Mouse (Mus musculus): ENCODE results near the gene Rbm20. TPM values are rescaled to one million over a fixed set of nuclear protein-coding genes. Genes with fewer than 3 reads are reported as not detected.

Gene Rbm20
- total and polyA plus RNA-seq, 3 experiments, result 0.05 to 0.56 (median 0.08) TPM

DNA sequence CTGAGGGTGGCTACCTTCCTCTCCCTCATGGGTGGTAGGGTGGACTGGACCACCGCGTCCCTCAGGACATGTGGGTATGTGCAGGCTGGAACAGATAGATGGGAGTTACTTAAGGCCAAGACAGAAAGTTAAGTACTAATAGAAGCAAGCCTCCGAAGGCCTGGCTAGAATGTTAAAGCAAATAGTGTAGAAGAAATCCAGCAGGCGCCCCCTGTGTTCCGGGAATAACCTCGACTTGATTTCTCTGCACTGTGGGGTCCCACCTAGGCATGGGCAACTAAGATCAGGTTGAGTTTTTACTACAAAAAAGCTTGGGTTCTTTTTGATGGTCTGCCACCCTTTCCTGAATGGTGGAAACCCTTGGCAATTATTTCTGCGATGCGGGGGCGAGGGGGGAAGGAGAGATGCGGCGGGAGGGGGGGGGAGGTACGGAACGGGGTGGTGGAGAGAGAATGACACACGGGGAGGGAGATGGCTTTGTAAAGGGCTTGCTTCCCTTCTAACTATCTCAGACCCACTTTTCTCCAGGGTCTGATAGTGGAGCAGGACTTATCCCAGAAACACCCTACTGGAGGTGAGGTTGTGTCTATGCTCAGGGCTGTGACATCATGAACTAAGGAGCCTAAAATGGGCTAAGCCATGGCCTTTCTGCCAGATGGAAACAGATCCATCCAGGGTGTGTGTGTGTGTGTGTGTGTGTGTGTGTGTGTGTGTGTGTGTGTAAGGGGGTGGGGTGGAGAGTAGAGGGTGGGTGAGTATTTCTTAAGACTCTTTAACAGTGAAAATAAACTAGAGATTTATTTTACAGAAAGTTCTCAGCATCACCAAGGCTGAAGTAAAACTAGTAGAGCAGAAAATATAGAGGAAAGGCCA, 175.0 kb downstream of the Rbm20 start:
- TF ChIP-seq TCF12 (IDR thresholded peaks at IDR 0.05; ENCODE audit: low read depth, low read length), result no peak
- TF ChIP-seq POLR2AphosphoS2 (IDR thresholded peaks at IDR 0.05; ENCODE audit: low read depth, low read length), result no peak
- no peak for TF ChIP-seq RAD21 (IDR thresholded peaks at IDR 0.05; ENCODE audit: low read depth, low read length)
- TF ChIP-seq IRF4 (IDR thresholded peaks at IDR 0.05; ENCODE audit: low read depth, low read length), result no peak
- no peak for TF ChIP-seq ZC3H11A (IDR thresholded peaks at IDR 0.05; ENCODE audit: low read depth, low read length)
- no peak for TF ChIP-seq JUN (IDR thresholded peaks at IDR 0.05; ENCODE audit: insufficient read depth, low read depth, low read length)
- TF ChIP-seq RCOR1 (conservative IDR thresholded peaks at IDR 0.05; ENCODE audit: low read depth, low read length), result no peak
- no peak for TF ChIP-seq ETS1 (conservative IDR thresholded peaks at IDR 0.05; ENCODE audit: low read depth, low read length)
- no peak for TF ChIP-seq CHD1 (IDR thresholded peaks at IDR 0.05; ENCODE audit: low read depth, low read length)
- H3K27ac ChIP-seq (ENCODE audit: insufficient read depth, low read depth), result no peak overlapping the region
- H3K9me3 ChIP-seq (replicated peaks; ENCODE audit: low read length), result no peaks in the 10 kb centered on the region
- peaks cover 8 to 21% of the 10 kb centered on the region in 2 experiments for H3K4me1 ChIP-seq (ENCODE audit: control insufficient read depth in 1 of 2, insufficient read depth in 2 of 2)
- no peaks in the 10 kb centered on the region for H3K27me3 ChIP-seq (replicated peaks)
- in situ Hi-C loops (cut with MboI; ENCODE audit: low pct_ligation_motif_present, low pct_unique_long_range_greater_than_20kb, low sequenced_read_pairs) (no loop called here), dilution Hi-C loops (cut with MboI; ENCODE audit: extremely low pct_ligation_motif_present, extremely low pct_unique_long_range_greater_than_20kb, low sequenced_read_pairs) (no loop called here)
- DNase-seq (ENCODE audit: extremely low read depth), result no peak
- H3K9ac ChIP-seq (ENCODE audit: insufficient read depth, low read depth), result no peak overlapping the region
- H3K4me3 ChIP-seq (replicated peaks in 1 of 3; ENCODE audit: low read depth in 2 of 3, low read length in 2 of 3, poor library complexity in 1 of 3), result no peak overlapping the region
- H3K36me3 ChIP-seq (replicated peaks in 1 of 2; ENCODE audit: control insufficient read depth in 1 of 2, insufficient read depth in 1 of 2, low read length in 1 of 2), result no peaks in the 10 kb centered on the region
- H3K4me2 ChIP-seq (ENCODE audit: insufficient read depth, low read depth, poor library complexity, severe bottlenecking), result no peak overlapping the region
- no peaks in the 10 kb centered on the region for H3K79me2 ChIP-seq (replicated peaks; ENCODE audit: control insufficient read depth, extremely low read depth, insufficient read depth, poor library complexity, severe bottlenecking)

DNA sequence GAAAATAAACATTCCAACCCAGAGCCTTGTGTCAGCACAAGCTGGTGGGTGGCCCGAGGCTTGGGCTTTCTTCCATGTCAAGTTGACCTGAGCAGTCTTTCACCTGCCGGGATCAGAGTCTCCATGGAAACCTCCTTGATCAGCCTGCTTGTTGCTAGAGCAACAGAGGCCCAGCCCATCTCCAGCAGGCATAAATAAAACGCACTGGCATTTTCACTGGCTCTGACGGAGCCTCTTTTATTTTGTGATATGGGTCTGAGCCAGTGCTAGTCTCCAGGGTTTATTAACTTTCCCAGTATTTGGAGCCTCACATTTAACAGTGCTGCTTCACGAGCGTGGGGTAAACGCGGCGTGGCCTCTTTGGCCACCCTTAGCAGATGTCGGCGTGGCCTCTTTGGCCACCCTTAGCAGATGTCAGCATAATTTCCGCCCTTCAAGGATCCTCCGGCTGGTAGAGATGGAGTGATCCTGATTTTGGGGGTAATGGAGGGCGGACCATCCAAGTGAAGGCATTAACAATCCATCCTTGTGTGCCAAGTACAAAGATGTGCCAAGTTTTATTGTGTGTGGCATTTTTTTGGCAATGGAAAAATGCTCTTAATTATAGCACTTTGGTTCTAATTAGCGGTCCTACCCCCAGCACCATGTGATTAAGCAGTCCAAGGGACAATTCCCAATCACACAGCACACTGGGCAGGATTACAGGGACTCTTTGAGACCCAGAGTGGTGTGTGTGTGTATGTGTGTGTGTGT, 175.8 kb downstream of the Rbm20 start:
- in situ Hi-C loops (cut with MboI; ENCODE audit: low pct_ligation_motif_present, low pct_unique_long_range_greater_than_20kb, low sequenced_read_pairs), result no loop called here
- no peak for TF ChIP-seq UBTF (IDR thresholded peaks at IDR 0.05; ENCODE audit: low read depth, low read length)
- no peak for TF ChIP-seq CTCF (conservative IDR thresholded peaks at IDR 0.05 in 1 of 2, IDR thresholded peaks at IDR 0.05 in 1 of 2; ENCODE audit: low read depth in 2 of 2, low read length in 2 of 2)
- TF ChIP-seq MXI1 (IDR thresholded peaks at IDR 0.05; ENCODE audit: low read depth, low read length), result no peak
- TF ChIP-seq TCF12 (IDR thresholded peaks at IDR 0.05; ENCODE audit: low read depth, low read length), result no peak
- TF ChIP-seq MEF2A (IDR thresholded peaks at IDR 0.05; ENCODE audit: borderline replicate concordance, low read depth, low read length), result no peak
- TF ChIP-seq USF1 (IDR thresholded peaks at IDR 0.05; ENCODE audit: low read depth, low read length), result no peak
- no peak for TF ChIP-seq MAZ (IDR thresholded peaks at IDR 0.05; ENCODE audit: low read depth, low read length)
- TF ChIP-seq NRF1 (IDR thresholded peaks at IDR 0.05; ENCODE audit: low read depth, low read length), result no peak
- TF ChIP-seq JUN (IDR thresholded peaks at IDR 0.05; ENCODE audit: insufficient read depth, low read depth, low read length), result no peak
- no peak for TF ChIP-seq E2F4 (IDR thresholded peaks at IDR 0.05; ENCODE audit: insufficient replicate concordance, low read depth, low read length)
- no peak for TF ChIP-seq NELFE (IDR thresholded peaks at IDR 0.05; ENCODE audit: low read depth, low read length)
- TF ChIP-seq MAFK (IDR thresholded peaks at IDR 0.05; ENCODE audit: insufficient replicate concordance, low read length), result no peak
- no peak for TF ChIP-seq KAT2A (IDR thresholded peaks at IDR 0.05; ENCODE audit: insufficient replicate concordance, low read length)
- TF ChIP-seq TBP (conservative IDR thresholded peaks at IDR 0.05; ENCODE audit: low read depth, low read length), result no peak
- no peak for TF ChIP-seq MYC (IDR thresholded peaks at IDR 0.05; ENCODE audit: low read depth, low read length)
- TF ChIP-seq EP300 (IDR thresholded peaks at IDR 0.05; ENCODE audit: low read length), result no peak
- no peak for TF ChIP-seq GABPA (IDR thresholded peaks at IDR 0.05; ENCODE audit: insufficient replicate concordance, low read depth, low read length)
- no peak for TF ChIP-seq ZMIZ1 (IDR thresholded peaks at IDR 0.05; ENCODE audit: low read depth, low read length)
- TF ChIP-seq BHLHE40 (IDR thresholded peaks at IDR 0.05; ENCODE audit: low read depth, low read length), result no peak
- TF ChIP-seq RCOR1 (conservative IDR thresholded peaks at IDR 0.05; ENCODE audit: low read depth, low read length), result no peak
- Histone ChIP-seq H3K27ac (ENCODE audit: insufficient read depth, low read depth) (no peak overlapping the region), H3K36me3 (replicated peaks in 1 of 2; ENCODE audit: control insufficient read depth in 1 of 2, insufficient read depth in 1 of 2, low read length in 1 of 2) (no peaks in the 10 kb centered on the region), H3K27me3 (replicated peaks) (no peaks in the 10 kb centered on the region), H3K4me2 (ENCODE audit: insufficient read depth, low read depth, poor library complexity, severe bottlenecking) (no peak overlapping the region), H3K4me1 (ENCODE audit: control insufficient read depth in 1 of 2, insufficient read depth in 2 of 2) (peaks cover 8 to 21% of the 10 kb centered on the region in 2 experiments), H3K9ac (ENCODE audit: insufficient read depth, low read depth) (no peak overlapping the region), H3K4me3 (replicated peaks in 1 of 3; ENCODE audit: low read depth in 2 of 3, low read length in 2 of 3, poor library complexity in 1 of 3) (no peak overlapping the region), H3K79me2 (replicated peaks; ENCODE audit: control insufficient read depth, extremely low read depth, insufficient read depth, poor library complexity, severe bottlenecking) (no peaks in the 10 kb centered on the region), H3K9me3 (replicated peaks; ENCODE audit: low read length) (no peaks in the 10 kb centered on the region)
- dilution Hi-C loops (cut with MboI; ENCODE audit: extremely low pct_ligation_motif_present, extremely low pct_unique_long_range_greater_than_20kb, low sequenced_read_pairs), result no loop called here
- no peak for DNase-seq (ENCODE audit: extremely low read depth)

Data from CH12.LX (cell line).